Mouse (Mus musculus) hindbrain, embryonic 14.5 days (tissue): ENCODE data around the gene Hlf. TPM values are rescaled to one million over a fixed set of nuclear protein-coding genes. Genes with fewer than 3 reads are reported as not detected.

Experiments
- ATAC-seq: fragments of 200-750 bp; cut with Nextera tagmentation; 2 replicates; pipeline ENCODE4 v1.8.0; 2017; ENCODE audit warnings: moderate number of reproducible peaks, mild to moderate bottlenecking, moderate TSS enrichment, moderate library complexity; ENCODE audit not compliant: low FRiP score
- DNase-seq: peaks from one replicate; pipeline ENCODE4 v3.0.0-alpha.2; 2015; ENCODE audit warnings: low spot score
- H3K27ac ChIP-seq: fragments of 300-500 bp; sonication (generic); 2 replicates; pipeline ENCODE4 v1.5.1; 2014; ENCODE audit warnings: mild to moderate bottlenecking, moderate library complexity
- H3K27me3 ChIP-seq: fragments of 300-500 bp; sonication (generic); 2 replicates; pipeline ENCODE4 v1.6.1; 2014; ENCODE audit warnings: mild to moderate bottlenecking, low read length, mixed read lengths; ENCODE audit not compliant: control insufficient read depth, insufficient read depth
- H3K36me3 ChIP-seq: fragments of 300-500 bp; sonication (generic); replicated peaks from 2 replicates; pipeline ENCODE4 v1.6.1; 2014; ENCODE audit not compliant: control insufficient read depth, insufficient read depth
- H3K4me1 ChIP-seq: fragments of 300-500 bp; sonication (generic); replicated peaks from 2 replicates; pipeline ENCODE4 v1.6.1; 2014; ENCODE audit warnings: antibody characterized with exemption, low read length, mixed read lengths; ENCODE audit not compliant: control insufficient read depth, insufficient read depth
- H3K4me2 ChIP-seq: fragments of 300-500 bp; sonication (generic); replicated peaks from 2 replicates; pipeline ENCODE4 v1.6.1; 2014; ENCODE audit warnings: mild to moderate bottlenecking, moderate library complexity
- H3K4me3 ChIP-seq: fragments of 300-500 bp; sonication (generic); replicated peaks from 2 replicates; pipeline ENCODE4 v1.5.1; 2014; ENCODE audit warnings: mild to moderate bottlenecking, low read length
- H3K9ac ChIP-seq: fragments of 300-500 bp; sonication (generic); 2 replicates; pipeline ENCODE4 v1.6.1; 2014
- H3K9me3 ChIP-seq: fragments of 300-500 bp; sonication (generic); 2 replicates; pipeline ENCODE4 v1.6.1; 2016; ENCODE audit warnings: low read length; ENCODE audit not compliant: control insufficient read depth
- WGBS: fragments of 180-500 bp; shearing (Covaris S2); extraction: QIAGEN DNeasy Blood & Tissue Kit; methylation state at CpG from one replicate; pipeline ENCODE4 v1.1.7; 2014; 5-methylcytosine and 5-hydroxymethylcytosine counted together
- polyA plus RNA-seq: library from polyadenylated mRNA; unstranded; fragments of >200 nt; fragmentation: Nextera tagmentation; extraction: Ambion mirVana; gene quantifications from 2 replicates; pipeline ENCODE4 v1.2.1, GENCODE M21; 2014

Hlf gene
- polyA plus RNA-seq, result 3.6 and 3.8 TPM in 2 replicates

DNA sequence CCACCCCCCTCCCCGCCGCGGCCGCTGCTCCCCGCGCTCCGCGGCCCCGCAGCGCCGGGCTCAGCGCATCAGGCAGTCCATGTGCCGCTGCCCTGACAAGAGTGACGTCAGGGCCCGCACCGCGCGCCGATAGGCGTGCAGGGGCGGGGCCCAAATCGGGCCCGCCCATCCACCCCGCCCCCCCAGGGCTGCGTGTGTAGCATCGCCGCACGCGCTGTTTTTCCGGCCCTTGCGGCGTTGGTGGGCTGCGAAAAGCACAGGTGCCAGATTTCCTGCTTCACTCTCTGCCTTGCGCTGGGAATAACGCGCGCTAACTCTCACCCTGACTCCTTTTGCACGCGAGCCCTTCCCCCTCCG, at the start of gene Hlf:
Hlf (minus strand) TSS at position 79 of the 357 bp plus-strand sequence.
- peak within 1 kb of the TSS; percentile 98 for H3K4me2 ChIP-seq
- H3K9me3 ChIP-seq, result no peaks in the 10 kb centered on the region
- H3K9ac ChIP-seq, result peak within 1 kb of the TSS; percentile 63
- 1% methylated on average over 35 of the region's 40 CpGs for WGBS
- no peaks in the 10 kb centered on the region for H3K36me3 ChIP-seq
- DNase-seq, result peak; percentile 98
- H3K4me3 ChIP-seq, result peak within 1 kb of the TSS; percentile 52
- H3K27me3 ChIP-seq, result peaks cover 36% of the 10 kb centered on the region
- no peak within 1 kb of the TSS for H3K27ac ChIP-seq
- peak; percentile 95 for ATAC-seq
- peaks cover 18% of the 10 kb centered on the region for H3K4me1 ChIP-seq

DNA sequence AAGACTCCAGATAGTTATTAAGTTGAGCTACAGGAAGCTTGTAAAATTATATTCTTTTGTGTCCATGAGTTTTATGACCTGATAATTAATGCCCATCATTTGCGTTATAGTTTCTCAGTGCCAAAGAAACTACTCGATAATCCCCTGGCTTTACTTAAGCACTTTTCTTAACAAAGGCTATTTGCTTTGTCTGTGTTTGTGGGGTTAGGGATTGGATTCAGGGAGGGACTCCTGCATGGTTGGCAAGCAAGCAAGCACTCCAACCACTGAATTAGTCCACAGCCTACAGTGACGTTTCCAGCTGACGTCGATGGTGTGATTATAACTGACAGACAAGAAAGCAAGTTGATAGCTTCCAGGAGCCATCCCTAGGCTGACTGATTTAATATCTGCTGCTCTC, 48.1 kb upstream of the Hlf start:
- Histone ChIP-seq H3K4me2 (no peak overlapping the region), H3K9me3 (no peaks in the 10 kb centered on the region), H3K36me3 (no peaks in the 10 kb centered on the region), H3K4me3 (no peak overlapping the region), H3K9ac (no peak overlapping the region), H3K27me3 (no peaks in the 10 kb centered on the region), H3K4me1 (no peaks in the 10 kb centered on the region), H3K27ac (no peak overlapping the region)
- no peak for ATAC-seq
- 77% methylated on average over 5 of the region's 5 CpGs for WGBS
- DNase-seq, result no peak

DNA sequence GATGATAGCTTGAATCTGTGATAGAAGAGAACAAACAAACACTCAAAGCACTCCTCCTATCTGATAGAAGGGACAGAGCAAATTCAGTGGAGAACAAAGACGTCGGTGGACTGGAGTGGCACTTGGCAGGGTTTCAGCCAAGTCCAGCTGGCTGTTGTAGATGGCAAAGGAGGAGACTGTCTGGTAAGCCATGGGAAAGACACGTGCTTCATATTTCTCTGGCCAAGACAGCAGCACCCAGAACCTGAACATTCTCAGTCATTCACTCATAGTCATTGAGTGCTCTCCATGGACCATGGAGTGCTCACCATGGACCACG, 34.5 kb upstream of the Hlf start:
- Histone ChIP-seq H3K9me3 (no peaks in the 10 kb centered on the region), H3K4me3 (no peak overlapping the region), H3K9ac (no peak overlapping the region), H3K27me3 (no peaks in the 10 kb centered on the region), H3K4me2 (no peak overlapping the region), H3K27ac (no peak overlapping the region), H3K36me3 (no peaks in the 10 kb centered on the region), H3K4me1 (no peaks in the 10 kb centered on the region)
- DNase-seq (no peak), ATAC-seq (no peak)
- WGBS, result 75% methylated on average over 4 of the region's 4 CpGs

DNA sequence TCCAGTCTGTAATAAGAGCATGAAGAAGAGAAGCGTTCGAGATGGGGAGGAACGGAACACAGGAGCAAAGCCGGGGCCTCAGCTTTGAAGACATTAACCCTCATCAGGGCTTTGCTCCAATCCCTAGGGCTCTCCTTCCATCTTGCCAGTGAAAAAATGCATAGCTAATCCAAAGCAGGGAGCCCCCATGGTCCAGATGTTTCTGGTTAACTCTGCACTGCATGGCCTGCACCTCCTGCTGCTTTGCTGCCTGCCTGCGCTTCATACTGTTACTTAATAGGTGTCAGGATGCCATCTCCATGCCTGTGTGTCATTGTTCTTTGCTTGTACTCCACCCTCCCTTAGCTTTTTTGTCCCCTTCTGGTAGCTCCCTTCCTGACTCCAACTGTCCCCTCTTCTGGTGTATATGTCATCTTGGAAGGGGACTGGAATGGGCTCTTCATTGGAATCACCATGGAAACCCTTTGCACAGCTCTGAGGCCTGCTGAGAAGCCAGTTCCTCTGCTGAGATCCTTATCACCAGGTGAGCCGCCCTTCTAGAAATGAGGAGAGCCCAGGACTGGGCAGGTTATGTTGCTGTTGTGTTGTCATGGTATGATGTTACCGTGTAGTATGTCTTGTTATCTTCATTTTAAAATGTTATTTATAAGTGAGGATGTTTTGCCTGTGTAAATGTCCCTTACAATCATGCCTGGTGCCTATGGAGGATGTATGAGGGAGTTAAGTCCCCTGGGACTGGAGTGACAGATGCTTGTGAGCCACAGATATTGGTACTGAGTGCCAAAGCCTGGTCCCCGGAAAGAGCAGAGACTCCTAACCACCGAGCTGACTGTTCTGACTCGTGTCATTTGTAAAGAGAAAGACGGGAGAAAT, 33.9 kb upstream of the Hlf start:
- WGBS, result 75% methylated on average over 11 of the region's 11 CpGs
- DNase-seq, result no peak

DNA sequence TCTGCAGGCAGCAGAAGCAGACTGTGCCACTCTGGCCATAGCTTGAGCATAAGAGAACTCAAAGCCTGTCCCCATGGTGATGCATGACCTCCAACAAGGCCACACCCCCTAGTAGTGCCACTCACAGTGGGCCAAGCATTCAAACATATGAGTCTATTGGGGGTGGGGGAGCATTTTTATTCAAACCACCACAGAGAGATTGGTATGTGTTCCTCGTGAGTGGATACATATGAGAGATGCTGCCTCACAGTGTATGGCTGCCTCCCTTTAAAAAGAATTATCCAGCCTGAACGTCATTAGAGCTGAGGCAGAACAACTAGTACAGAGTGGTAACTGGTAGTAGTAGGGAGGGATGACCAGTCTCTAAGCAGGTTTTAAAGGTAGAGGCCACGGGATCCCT, 33.2 kb upstream of the Hlf start:
- no peaks in the 10 kb centered on the region for H3K9me3 ChIP-seq
- no peaks in the 10 kb centered on the region for H3K4me1 ChIP-seq
- DNase-seq, result no peak
- no peak overlapping the region for H3K4me3 ChIP-seq
- H3K36me3 ChIP-seq, result no peaks in the 10 kb centered on the region
- WGBS, result 53% methylated on average over 3 of the region's 3 CpGs
- no peak overlapping the region for H3K4me2 ChIP-seq
- H3K9ac ChIP-seq, result no peak overlapping the region
- no peak for ATAC-seq
- no peak overlapping the region for H3K27ac ChIP-seq
- H3K27me3 ChIP-seq, result 0 out of 2 replicates have a peak, but pooled peaks cover 5% of the 10 kb centered on the region

More for the DNA sequence above, 33.9 kb upstream of the Hlf start:
- no peaks in the 10 kb centered on the region for H3K4me1 ChIP-seq
- H3K36me3 ChIP-seq, result no peaks in the 10 kb centered on the region
- H3K27ac ChIP-seq, result no peak overlapping the region
- no peak overlapping the region for H3K4me3 ChIP-seq
- no peaks in the 10 kb centered on the region for H3K9me3 ChIP-seq
- no peak for ATAC-seq
- H3K4me2 ChIP-seq, result no peak overlapping the region
- no peak overlapping the region for H3K9ac ChIP-seq
- H3K27me3 ChIP-seq, result no peaks in the 10 kb centered on the region

DNA sequence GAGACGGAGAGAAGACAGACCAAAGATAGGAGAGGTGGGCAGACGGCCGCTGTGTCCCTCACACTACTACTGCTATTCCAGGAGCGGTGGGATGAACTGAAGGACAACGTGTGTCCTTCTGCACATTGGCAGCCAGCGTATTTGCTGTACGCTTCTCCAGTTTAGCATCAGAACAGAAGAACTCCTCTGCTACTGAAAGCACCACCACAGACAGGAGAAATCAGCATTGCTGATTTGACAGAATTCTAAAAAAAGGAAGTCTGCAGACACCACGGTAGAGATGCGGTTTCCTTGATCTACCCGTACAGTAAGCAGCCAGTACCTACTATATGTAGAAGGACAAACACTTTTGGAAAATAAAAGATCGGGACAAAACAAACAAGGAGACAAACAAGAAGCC, 29.0 kb upstream of the Hlf start:
- Histone ChIP-seq H3K4me1 (0 out of 2 replicates have a peak, but pooled peaks cover 7% of the 10 kb centered on the region), H3K9ac (no peak overlapping the region), H3K27ac (no peak overlapping the region), H3K36me3 (no peaks in the 10 kb centered on the region), H3K4me3 (no peak overlapping the region), H3K27me3 (0 out of 2 replicates have a peak, but pooled peaks cover 10% of the 10 kb centered on the region), H3K4me2 (no peak overlapping the region), H3K9me3 (no peaks in the 10 kb centered on the region)
- ATAC-seq, result no peak
- 92% methylated on average over 11 of the region's 11 CpGs for WGBS
- DNase-seq, result no peak

DNA sequence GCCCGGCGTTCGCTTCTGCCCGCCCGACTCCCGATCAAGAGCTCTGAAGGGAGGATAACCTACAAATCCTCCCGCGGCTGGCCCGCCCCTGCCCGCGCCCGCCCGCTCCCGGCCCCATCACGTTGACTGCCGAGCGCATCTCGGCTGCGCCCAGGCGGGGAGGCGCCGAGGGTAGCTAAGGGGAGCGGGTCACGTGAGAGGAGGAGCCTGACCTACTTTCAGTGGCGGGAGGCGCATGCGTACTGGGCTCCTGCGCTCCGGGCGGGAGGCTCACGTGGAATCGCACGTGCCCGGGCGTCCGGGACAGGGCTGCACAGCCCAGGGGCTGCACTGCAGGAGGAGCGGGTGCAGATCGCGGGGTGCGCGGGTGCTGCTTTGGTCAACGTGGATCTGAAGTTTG, 27.2 kb upstream of the Hlf start:
- Histone ChIP-seq H3K9me3 (no peaks in the 10 kb centered on the region), H3K4me3 (peak overlapping the region; percentile 28), H3K4me2 (peak overlapping the region; percentile 74), H3K4me1 (0 out of 2 replicates have a peak, but pooled peaks cover 7% of the 10 kb centered on the region), H3K27ac (no peak overlapping the region), H3K27me3 (0 out of 2 replicates have a peak, but pooled peaks cover 10% of the 10 kb centered on the region), H3K36me3 (no peaks in the 10 kb centered on the region), H3K9ac (peak overlapping the region; percentile 42; the same call in 1 of the 2 replicates)
- under 1% methylated on average over 42 of the region's 42 CpGs for WGBS
- ATAC-seq (peak; percentile 99), DNase-seq (peak; percentile 96)

DNA sequence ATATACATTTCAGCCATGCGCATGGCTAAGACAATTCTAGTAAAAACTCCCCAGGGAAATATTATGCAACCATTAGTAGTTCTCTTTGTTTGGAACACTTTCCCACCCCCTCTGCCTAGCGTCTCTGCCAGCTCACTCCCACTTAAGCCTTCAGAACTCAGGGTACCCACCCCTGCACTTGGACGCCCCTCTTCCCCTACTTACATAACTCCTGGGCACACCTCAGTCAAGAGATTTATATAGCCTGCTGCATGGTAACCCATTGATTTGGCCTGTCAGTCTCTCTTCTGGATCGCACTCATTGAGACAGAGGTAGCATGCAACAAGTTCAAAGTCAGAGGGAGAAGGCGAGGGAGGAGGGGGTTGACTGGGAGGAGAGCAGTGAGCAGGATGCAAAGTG, 26.3 kb upstream of the Hlf start:
- ATAC-seq, result no peak

DNA sequence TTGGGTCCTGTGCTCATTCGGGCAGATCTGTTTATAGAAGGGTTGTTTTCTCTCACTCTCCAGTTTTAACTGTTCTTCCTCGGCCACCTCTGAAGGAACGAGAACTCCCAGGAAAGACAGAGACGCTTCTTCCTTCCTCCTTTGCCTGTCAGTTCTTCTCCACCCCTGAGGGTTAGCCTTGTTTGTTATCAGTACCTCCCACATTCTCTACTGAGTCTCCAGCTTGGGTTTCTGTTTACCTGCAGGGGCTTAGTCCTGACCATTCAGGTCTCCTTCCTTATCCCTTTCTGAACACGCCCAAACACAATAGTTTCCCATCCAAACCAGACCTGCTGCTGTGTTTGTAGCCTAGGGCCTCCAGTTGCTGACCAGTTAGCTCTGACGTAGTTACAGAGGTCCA, 8.2 kb upstream of the Hlf start:
- H3K9me3 ChIP-seq, result no peaks in the 10 kb centered on the region
- WGBS, result 61% methylated on average over 6 of the region's 6 CpGs
- no peaks in the 10 kb centered on the region for H3K27me3 ChIP-seq
- no peak overlapping the region for H3K4me3 ChIP-seq
- no peaks in the 10 kb centered on the region for H3K4me1 ChIP-seq
- DNase-seq (no peak), ATAC-seq (no peak)
- H3K27ac ChIP-seq, result no peak overlapping the region
- H3K9ac ChIP-seq, result no peak overlapping the region
- no peaks in the 10 kb centered on the region for H3K36me3 ChIP-seq
- no peak overlapping the region for H3K4me2 ChIP-seq

More for the DNA sequence above, 26.3 kb upstream of the Hlf start:
- no peak for DNase-seq
- no peak overlapping the region for H3K9ac ChIP-seq
- H3K9me3 ChIP-seq, result no peaks in the 10 kb centered on the region
- no peak overlapping the region for H3K27ac ChIP-seq
- H3K4me2 ChIP-seq, result no peak overlapping the region
- 0 out of 2 replicates have a peak, but pooled peaks cover 10% of the 10 kb centered on the region for H3K27me3 ChIP-seq
- H3K36me3 ChIP-seq, result no peaks in the 10 kb centered on the region
- H3K4me3 ChIP-seq, result no peak overlapping the region
- whole genome bisulfite sequencing, result 78% methylated on average over 5 of the region's 5 CpGs
- H3K4me1 ChIP-seq, result 0 out of 2 replicates have a peak, but pooled peaks cover 7% of the 10 kb centered on the region
